Mouse (Mus musculus) layer of hippocampus, adult 18-20 months (tissue): ENCODE data around the gene Gucy2g. TPM values are rescaled to one million over a fixed set of nuclear protein-coding genes. Genes with fewer than 3 reads are reported as not detected.
"Not testable (repeated sequence)": the region's sequence is repeated elsewhere in the genome, so short reads cannot be mapped to it uniquely, and the experiment has no call there.

Experiments used
- DNase-seq, 2 experiments: peaks; one replicate each; pipeline ENCODE4 v3.0.0; 2022; ENCODE audit warnings: low spot score in 2 of 2
- total RNA-seq, 2 experiments: library from RNA; stranded (reverse); gene quantifications; 2 replicates each; pipeline ENCODE4 v1.2.3; 2021

Gucy2g gene
- total RNA-seq, 2 experiments from 2014 or later: 0.89 to 0.99 TPM

DNA sequence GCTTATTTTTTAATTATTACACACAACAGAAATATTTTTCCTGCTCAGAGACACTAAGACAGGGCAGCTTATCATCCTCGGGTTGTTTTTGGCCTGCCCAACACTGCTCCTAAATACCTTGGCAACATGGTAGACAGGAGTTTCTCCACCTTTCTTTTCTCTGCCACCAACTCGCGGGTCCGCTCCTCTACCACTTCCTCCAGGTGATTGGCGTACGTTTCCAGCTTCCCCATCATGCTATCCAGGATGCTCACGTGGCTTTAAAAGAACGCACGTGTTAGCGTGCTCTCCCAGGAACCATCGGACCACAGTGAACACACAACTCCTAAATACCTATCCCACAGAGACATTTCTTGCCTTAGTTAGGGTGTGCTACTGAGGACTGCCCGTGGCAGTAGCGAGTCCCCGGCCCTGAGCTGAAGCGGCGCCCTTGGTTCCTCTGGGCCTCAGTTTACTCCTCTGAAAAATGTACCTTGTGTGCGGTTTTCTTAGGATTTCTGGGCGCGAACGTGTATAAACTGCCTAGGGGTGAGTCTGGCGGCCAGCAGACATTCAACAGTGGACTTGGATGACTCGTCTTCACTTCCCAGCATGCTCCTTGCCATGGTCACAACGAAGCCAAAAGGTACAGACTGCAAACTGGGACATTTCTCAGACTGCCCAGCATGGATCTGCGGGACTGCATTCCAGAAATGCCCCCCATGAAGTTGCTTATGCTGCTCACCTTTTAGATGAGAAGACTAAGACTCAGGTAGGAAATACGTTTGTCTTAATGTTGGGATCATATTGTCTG, 33.1 kb downstream of the Gucy2g start:
- DNase-seq: no peak

DNA sequence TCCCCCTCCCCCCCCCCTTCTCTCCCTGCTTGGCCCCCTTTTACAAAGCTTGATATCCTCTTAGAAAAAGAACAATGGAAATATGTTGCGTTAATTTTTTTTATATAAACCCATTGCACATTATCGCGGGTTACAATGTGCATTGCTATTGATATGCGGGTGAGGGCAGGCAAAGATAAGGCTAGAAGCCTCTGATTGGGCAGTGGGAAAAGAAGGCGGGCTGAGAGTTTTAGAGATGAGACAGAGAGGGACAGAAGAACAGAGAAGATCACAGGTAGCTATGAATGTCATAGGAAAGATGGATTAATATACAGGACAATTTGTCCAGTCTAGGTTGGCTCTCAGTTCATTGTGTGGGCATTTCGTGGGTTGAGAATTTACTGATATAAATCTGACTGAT, 33.8 kb downstream of the Gucy2g start:
- no peak for DNase-seq

DNA sequence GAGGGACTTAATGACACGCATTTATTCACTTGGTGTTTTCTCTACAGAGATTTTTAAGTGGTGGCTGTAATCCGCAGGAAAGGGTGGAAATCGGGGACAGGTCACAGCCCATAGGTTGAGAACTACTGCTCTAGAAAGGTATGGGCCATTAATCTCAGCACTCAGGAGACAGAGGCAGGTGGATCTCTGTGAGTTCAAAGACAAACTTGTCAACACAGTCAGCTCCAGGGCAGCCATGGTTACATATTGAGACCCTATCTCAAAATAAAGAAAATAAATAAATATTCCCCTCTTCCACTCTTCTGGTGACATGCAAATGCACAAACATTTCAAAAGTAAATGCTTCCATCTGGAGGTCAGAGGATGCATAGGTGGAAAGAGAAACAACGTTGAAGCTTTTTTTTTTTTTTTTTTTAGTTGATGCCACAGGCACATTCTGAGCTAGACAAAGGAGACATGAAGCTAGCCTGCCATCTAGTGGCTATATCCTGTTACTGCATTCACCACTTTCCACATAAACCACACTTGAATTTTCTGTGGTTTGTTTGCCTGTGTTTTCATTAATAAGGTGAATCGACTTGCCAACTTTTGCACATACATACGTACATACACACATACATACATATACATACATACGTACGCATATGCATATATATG, 34.4 kb downstream of the Gucy2g start:
- DNase-seq: peak; percentile 48 to 85

DNA sequence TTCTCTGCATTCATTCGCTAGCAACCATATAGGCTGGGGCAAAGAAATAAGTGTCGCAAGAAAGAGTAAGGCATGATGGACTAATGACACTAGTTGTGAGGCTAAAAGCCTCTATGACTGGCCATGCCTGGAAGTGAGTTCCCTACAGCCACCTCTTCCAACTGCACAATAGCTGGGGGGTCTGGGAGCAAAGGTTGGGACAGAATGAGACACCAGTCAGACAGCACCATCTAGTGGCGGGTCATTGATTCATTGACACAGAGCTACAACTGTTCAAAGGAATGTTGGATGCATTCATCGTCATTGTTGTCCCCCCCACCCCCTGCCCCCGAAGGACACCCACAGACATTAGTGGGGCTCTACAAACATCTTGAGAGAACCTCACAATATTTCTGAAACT, 42.7 kb downstream of the Gucy2g start:
- peak; percentile 44 to 80 for DNase-seq

GRCm38 (mm10) chr19:55195574-55195973, 45.5 kb downstream of the Gucy2g start:
- DNase-seq: no peak

GRCm38 (mm10) chr19:55194520-55195170, 46.4 kb downstream of the Gucy2g start:
- no peak for DNase-seq

DNA sequence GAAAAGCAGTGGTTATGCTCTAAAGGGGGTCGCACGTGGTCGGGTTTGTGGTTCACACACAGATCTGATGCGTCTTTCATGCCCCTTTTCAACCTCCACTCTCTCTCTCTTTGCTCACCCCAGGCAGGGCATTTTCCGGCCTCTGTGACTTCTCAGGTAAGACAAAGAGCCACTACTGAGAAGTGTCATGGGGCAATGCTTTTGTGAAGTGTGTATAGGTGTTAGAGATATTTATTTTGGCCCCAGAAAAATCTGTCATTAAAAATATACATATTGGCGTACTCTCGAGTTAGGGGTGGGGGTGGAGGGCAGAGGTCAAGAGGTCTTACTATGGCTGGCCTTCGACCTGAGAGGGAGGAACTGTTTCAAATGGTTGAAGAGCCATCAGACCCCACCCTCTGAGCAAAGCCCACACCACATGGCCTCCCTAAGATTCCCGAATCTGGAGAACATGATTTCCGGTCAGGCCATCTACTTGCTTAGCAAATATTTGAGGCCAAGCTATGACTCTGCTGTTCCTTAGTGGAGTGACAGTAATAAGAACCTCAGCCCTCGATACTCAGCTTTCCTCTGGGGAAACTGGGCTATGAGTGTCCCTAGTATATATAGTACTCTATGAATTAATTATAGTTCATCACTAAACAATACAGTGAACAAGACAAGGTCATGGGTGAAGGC, 47.2 kb downstream of the Gucy2g start:
- no peak for DNase-seq

GRCm38 (mm10) chr19:55192254-55192945, 48.6 kb downstream of the Gucy2g start:
- DNase-seq: no peak

- no peak for DNase-seq
Measured at GRCm38 (mm10) chr19:55191596-55191995, 49.4 kb downstream of the Gucy2g start.

GRCm38 (mm10) chr19:55190065-55190464, 51.0 kb downstream of the Gucy2g start:
- no peak for DNase-seq

DNA sequence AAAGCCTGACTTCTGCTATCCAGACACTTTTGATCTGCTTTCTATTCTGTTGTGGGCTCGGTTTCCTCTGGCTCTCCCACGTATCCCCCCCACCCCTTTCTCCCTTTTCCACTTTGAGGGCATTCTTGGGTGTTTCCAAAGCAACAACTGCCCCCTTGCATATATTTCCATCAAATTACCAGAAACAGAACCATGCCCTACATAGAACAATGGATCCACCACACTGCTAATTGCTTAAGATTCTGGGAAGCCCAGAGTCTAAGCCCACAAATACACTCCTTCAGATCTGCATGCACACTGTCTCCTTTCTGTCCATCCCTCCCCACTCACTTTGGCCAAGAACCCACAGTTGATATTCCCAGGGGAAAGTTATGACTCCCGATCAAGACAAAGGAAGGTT, 55.4 kb downstream of the Gucy2g start:
- peak in 1 of 2 experiments; percentile 17 for DNase-seq

DNA sequence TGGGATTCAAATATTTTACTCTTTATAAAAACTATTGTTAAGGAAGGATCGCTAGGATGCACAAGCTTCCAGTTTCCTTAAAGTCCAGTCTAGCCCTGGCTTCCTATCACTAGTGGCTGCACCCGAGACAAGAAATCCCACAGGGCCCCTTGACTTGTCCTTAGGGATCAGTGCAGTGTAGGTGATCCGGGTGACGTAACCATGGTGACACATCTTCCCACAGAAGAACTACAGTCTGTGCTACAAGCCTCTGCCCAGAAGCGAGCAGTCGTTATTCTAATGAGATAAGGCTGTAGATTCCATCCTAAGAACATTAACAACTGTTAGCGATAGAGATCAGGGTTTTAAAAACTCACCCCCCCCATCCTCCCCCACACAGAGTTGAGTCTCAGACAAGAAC, 56.0 kb downstream of the Gucy2g start:
- DNase-seq: no peak

- DNase-seq: no peak
Measured at GRCm38 (mm10) chr19:55184442-55184841, 56.6 kb downstream of the Gucy2g start.

DNA sequence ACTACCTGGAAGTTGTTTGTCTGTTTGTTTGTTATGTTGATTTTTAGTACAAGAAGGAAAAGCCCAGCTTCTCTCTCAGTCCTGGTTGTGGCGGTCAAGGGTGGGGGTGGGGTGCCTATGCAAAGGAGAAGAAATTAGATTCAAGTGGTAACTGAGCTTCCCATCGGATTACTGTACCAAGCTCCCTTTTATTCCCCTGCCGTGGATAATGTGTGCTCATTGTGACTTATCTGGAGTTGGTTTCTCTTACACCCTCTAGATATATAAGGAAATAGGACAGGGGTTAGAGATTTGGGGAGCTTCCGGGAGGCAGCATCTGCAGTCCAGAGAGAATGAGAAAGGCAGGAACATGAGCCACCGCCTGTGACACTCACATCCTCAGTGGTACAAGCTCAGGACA, 60.6 kb downstream of the Gucy2g start, which contains the start of gene Tectb:
Tectb (plus strand) TSS at position 301 of the 400 bp plus-strand sequence.
- no peak for DNase-seq

GRCm38 (mm10) chr19:55177143-55177542, 63.9 kb downstream of the Gucy2g start:
- peak in 1 of 2 experiments; percentile 33 for DNase-seq

DNA sequence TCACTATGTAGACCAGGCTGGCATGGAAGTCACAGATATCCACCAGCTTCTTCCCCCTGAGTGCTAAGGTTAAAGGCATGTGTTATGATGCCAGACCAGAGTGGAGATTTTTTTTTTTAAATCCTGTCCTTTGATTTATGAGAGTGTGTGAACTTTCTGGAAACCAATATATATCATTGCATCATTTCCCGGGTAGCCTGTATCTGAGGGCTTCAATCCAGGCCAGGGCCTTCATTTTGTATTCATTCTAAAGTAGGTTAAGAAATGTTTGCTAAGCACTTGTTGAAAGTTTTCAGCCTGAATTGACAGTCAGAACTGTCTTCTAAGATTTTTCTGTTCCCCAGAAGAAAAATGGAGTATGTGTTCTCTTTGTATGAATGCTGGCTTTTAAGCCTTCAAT, 69.5 kb downstream of the Gucy2g start:
- DNase-seq: no peak

- no peak for DNase-seq
Measured at GRCm38 (mm10) chr19:55170399-55170798, 70.6 kb downstream of the Gucy2g start.

DNA sequence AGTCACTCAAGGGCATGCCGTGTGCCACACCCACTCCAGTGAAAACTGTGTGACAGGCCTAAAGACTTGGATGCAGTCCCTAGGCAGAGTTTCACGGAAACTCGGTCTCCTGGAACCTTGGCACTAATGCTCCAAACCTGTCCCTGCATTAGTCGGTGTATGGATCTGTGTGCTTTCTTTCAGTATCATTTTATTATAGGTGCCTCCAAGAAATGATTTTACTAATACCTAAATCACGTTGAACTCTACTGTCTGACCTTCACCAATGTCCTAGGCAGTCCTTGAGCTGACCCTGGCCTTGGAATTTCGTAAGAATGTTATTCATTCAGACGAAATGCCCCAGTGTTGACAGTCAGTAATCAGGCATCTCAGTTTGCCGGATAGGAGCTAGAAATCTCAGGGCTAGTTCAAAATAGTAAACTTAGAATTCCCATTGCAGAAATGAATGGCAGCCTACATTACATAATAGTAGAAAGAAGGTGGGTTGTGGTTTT, 71.8 kb downstream of the Gucy2g start:
- DNase-seq: not testable (repeated sequence)

DNA sequence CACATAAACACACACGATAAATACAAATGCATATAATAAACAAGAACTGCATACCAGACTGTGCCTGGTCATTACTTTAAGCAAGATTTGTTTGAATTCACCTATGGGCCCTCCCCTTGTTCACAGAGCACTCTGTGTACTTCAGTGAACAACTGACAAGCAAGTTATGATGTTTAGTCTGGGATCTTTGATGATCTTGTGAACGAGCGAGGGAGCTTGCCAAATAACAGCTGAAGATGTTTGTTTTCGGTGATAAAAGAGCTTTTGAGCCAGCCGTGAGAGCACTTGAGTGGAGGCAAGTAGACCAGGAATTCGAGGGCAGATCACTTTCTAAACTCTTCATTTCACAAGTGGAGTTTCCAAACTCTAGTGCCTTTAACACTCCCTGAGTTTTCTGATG, 72.7 kb downstream of the Gucy2g start:
- DNase-seq: no peak

- no peak for DNase-seq
Measured at GRCm38 (mm10) chr19:55167741-55168140, 73.3 kb downstream of the Gucy2g start.

DNA sequence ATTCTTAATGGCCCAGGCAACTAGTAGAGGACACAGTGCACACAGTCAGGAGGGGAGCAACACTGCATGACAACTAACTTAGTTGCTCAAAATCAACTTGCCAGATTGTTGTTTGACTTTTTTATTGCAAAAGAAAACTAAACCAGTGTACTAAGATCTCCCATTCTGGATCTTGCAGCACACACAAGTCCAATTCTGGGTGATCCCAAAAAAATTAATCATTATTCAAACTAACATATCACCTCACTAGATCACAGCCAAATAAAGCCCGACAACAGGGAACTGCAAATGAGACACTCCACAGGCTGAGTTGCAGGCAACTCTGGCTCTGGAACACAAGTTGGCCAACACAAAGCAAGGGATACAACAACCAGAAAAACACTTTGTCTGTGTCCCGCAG, 74.3 kb downstream of the Gucy2g start:
- no peak for DNase-seq
